Mouse (Mus musculus): ENCODE measurements at regions not wholly inside any gene's neighbourhood (a gene's known extent, or its start where the extent isn't known, plus 50 kb on each side); places are given as distances from the start of the nearest gene placed in this dataset.

DNA sequence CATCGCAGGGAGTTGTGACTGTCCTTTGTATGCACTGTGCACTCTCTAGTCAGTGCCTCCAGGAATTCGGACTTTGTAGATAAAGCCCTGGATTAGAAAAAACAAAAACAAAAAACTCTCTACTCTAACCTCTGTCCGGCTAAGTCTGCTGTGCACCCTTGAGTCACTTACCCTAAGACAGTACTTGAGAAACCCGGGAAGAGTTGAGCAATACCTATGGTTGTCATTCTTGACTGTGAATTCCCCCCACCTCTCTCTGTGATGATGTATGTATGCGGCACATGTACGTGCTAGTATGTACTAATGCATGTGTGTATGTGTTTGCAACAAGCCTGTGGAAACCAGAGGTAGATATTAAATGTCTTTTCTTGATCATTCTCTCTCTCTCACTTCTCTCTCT lies 96.7 kb upstream of the Gm9887 start:
- TF ChIP-seq POLR2A (IDR thresholded peaks at IDR 0.05; ENCODE audit: borderline replicate concordance, extremely low read depth, low read depth, low read length) = no peak
- TF ChIP-seq CTCF (IDR thresholded peaks at IDR 0.05; ENCODE audit: insufficient read depth, low read length) = no peak
